Mouse (Mus musculus) C2C12 (cell line): ENCODE measurements around the gene Eef2. TPM values are rescaled to one million over a fixed set of nuclear protein-coding genes. Genes with fewer than 3 reads are reported as not detected.

ENCODE experiments used
- H3K27me3 ChIP-seq: one replicate; pipeline ENCODE4 v1.6.1; 2011; ENCODE audit not compliant: control insufficient read depth, insufficient read depth, insufficient read length
- H3K36me3 ChIP-seq: one replicate; pipeline ENCODE4 v1.6.1; 2011; ENCODE audit not compliant: control insufficient read depth, insufficient read depth
- H3K4me3 ChIP-seq: one replicate; pipeline ENCODE4 v1.5.1; 2011; ENCODE audit warnings: mild to moderate bottlenecking, control low read depth; ENCODE audit not compliant: poor library complexity, insufficient read depth, severe bottlenecking
- H3K79me2 ChIP-seq: one replicate; pipeline ENCODE4 v1.6.1; 2011; ENCODE audit not compliant: control insufficient read depth, insufficient read depth
- H3K79me3 ChIP-seq: one replicate; pipeline ENCODE4 v1.6.1; 2011; ENCODE audit warnings: low read depth, control low read depth
- H3ac ChIP-seq: one replicate; pipeline ENCODE3; 2011; ENCODE audit warnings: low read depth; ENCODE audit not compliant: control insufficient read depth, insufficient read length
- CEBPB ChIP-seq: IDR thresholded peaks from one replicate; pipeline ENCODE4 v1.6.1; 2011; ENCODE audit warnings: low read depth, mild to moderate bottlenecking, control low read depth, moderate library complexity
- CTCF ChIP-seq: IDR thresholded peaks from one replicate; pipeline ENCODE4 v1.5.1; 2011; ENCODE audit not compliant: control insufficient read depth, insufficient read depth, insufficient read length
- FOSL1 ChIP-seq: IDR thresholded peaks from one replicate; pipeline ENCODE4 v1.8.0; 2011; ENCODE audit warnings: mild to moderate bottlenecking, low read length; ENCODE audit not compliant: poor library complexity, insufficient read depth, severe bottlenecking
- MAX ChIP-seq: IDR thresholded peaks from one replicate; pipeline ENCODE4 v1.6.1; 2011; ENCODE audit warnings: mild to moderate bottlenecking, control low read depth
- MYOD1 ChIP-seq: IDR thresholded peaks from one replicate; pipeline ENCODE4 v1.6.1; 2011; ENCODE audit warnings: low read depth; ENCODE audit not compliant: control insufficient read depth, insufficient read length
- MYOG ChIP-seq: IDR thresholded peaks from one replicate; pipeline ENCODE4 v1.6.1; 2011; ENCODE audit not compliant: control insufficient read depth, insufficient read length; ENCODE audit errors: extremely low read depth
- USF1 ChIP-seq: IDR thresholded peaks from one replicate; pipeline ENCODE4 v1.6.1; 2011; ENCODE audit warnings: low read depth, mild to moderate bottlenecking, control low read depth, moderate library complexity
- polyA plus RNA-seq: library from polyadenylated mRNA; unstranded; fragments of >200 nt; fragmentation: generic; extraction: Trizol; gene quantifications from one replicate; pipeline ENCODE4 v1.2.1, GENCODE M21; 2012; ENCODE audit warnings: missing spikeins

Eef2 gene
- polyA plus RNA-seq, 1 experiment = 2,537 TPM

GRCm38 (mm10) chr10:81184765-81185164, 8.3 kb downstream of the Eef2 start:
- Histone ChIP-seq H3K36me3 (peaks cover 54% of the 10 kb centered on the region), H3K27me3 (no peaks in the 10 kb centered on the region), H3K79me3 (peaks cover 16% of the 10 kb centered on the region), H3K79me2 (peaks cover 49% of the 10 kb centered on the region), H3K4me3 (no peak overlapping the region), H3ac (peak overlapping the region; percentile 28)
- no peak for TF ChIP-seq MYOG
- no peak for TF ChIP-seq USF1
- TF ChIP-seq MAX = no peak
- TF ChIP-seq FOSL1 = no peak
- TF ChIP-seq CEBPB = no peak
- no peak for TF ChIP-seq MYOD1
- no peak for TF ChIP-seq CTCF

GRCm38 (mm10) chr10:81187161-81187560, 10.7 kb downstream of the Eef2 start:
- TF ChIP-seq FOSL1 = no peak
- no peak for TF ChIP-seq USF1
- TF ChIP-seq MYOD1 = no peak
- TF ChIP-seq MYOG = no peak
- TF ChIP-seq CTCF = no peak
- TF ChIP-seq CEBPB = no peak
- no peak for TF ChIP-seq MAX
- H3K79me2 ChIP-seq = peaks cover 27% of the 10 kb centered on the region
- H3K27me3 ChIP-seq = no peaks in the 10 kb centered on the region
- no peak overlapping the region for H3K4me3 ChIP-seq
- H3K36me3 ChIP-seq = peaks cover 44% of the 10 kb centered on the region
- H3K79me3 ChIP-seq = peaks cover 2% of the 10 kb centered on the region
- H3ac ChIP-seq = no peak overlapping the region

GRCm38 (mm10) chr10:81189821-81190220, 13.4 kb downstream of the Eef2 start:
- Histone ChIP-seq H3K27me3 (no peaks in the 10 kb centered on the region), H3ac (no peak overlapping the region), H3K4me3 (no peak overlapping the region), H3K36me3 (peaks cover 41% of the 10 kb centered on the region), H3K79me3 (no peaks in the 10 kb centered on the region), H3K79me2 (peaks cover 16% of the 10 kb centered on the region)
- TF ChIP-seq FOSL1 (no peak), MYOD1 (no peak), MYOG (no peak), MAX (no peak), CTCF (no peak), CEBPB (no peak), USF1 (no peak)

GRCm38 (mm10) chr10:81190236-81190911, 13.9 kb downstream of the Eef2 start:
- Histone ChIP-seq H3ac (no peak overlapping the region), H3K27me3 (no peaks in the 10 kb centered on the region), H3K79me2 (peaks cover 11% of the 10 kb centered on the region), H3K4me3 (no peak overlapping the region), H3K79me3 (no peaks in the 10 kb centered on the region), H3K36me3 (peaks cover 36% of the 10 kb centered on the region)
- TF ChIP-seq CTCF (peak; percentile 60), FOSL1 (no peak), USF1 (no peak), MYOG (no peak), MYOD1 (no peak), MAX (no peak), CEBPB (no peak)

GRCm38 (mm10) chr10:81190912-81191321, 14.5 kb downstream of the Eef2 start:
- H3K36me3 ChIP-seq = peaks cover 32% of the 10 kb centered on the region
- peaks cover 7% of the 10 kb centered on the region for H3K79me2 ChIP-seq
- TF ChIP-seq USF1 = no peak
- no peak for TF ChIP-seq MYOG
- TF ChIP-seq CTCF = no peak
- no peak for TF ChIP-seq FOSL1
- H3ac ChIP-seq = no peak overlapping the region
- no peak overlapping the region for H3K4me3 ChIP-seq
- H3K27me3 ChIP-seq = no peaks in the 10 kb centered on the region
- no peaks in the 10 kb centered on the region for H3K79me3 ChIP-seq

GRCm38 (mm10) chr10:81191342-81191982, 15.0 kb downstream of the Eef2 start:
- Histone ChIP-seq H3K79me2 (peaks cover 7% of the 10 kb centered on the region), H3K79me3 (no peaks in the 10 kb centered on the region), H3K27me3 (no peaks in the 10 kb centered on the region), H3ac (no peak overlapping the region), H3K36me3 (peaks cover 29% of the 10 kb centered on the region), H3K4me3 (no peak overlapping the region)
- TF ChIP-seq MYOG (no peak), USF1 (no peak), MAX (no peak), CTCF (no peak), CEBPB (no peak), MYOD1 (no peak), FOSL1 (no peak)
